Mouse (Mus musculus): Measurements from ENCODE around the gene Pde11a. TPM values are rescaled to one million over a fixed set of nuclear protein-coding genes. Genes with fewer than 3 reads are reported as not detected.
A peak's percentile ranks its signal among the peaks of the same experiment; 100 is the strongest.

The Pde11a gene
- polyA plus RNA-seq, 1 experiment from 2014 or later = 0.89 TPM

GRCm38 (mm10) chr2:76006194-76006593, 332.4 kb downstream of the Pde11a start:
- ATAC-seq (replicated peaks; ENCODE audit: low FRiP score, low read depth) = no peak
- Histone ChIP-seq H3K27me3 (ENCODE audit: insufficient read depth, low read length) (no peaks in the 10 kb centered on the region), H3K4me3 (replicated peaks; ENCODE audit: low read depth, low read length) (no peak overlapping the region), H3K4me2 (ENCODE audit: low read length) (no peak overlapping the region), H3K4me1 (replicated peaks; ENCODE audit: insufficient read depth, low read length) (no peaks in the 10 kb centered on the region), H3K9me3 (replicated peaks; ENCODE audit: low read length) (no peaks in the 10 kb centered on the region), H3K27ac (no peak overlapping the region), H3K9ac (ENCODE audit: low read depth, low read length) (no peak overlapping the region), H3K36me3 (ENCODE audit: insufficient read depth, low read length) (no peaks in the 10 kb centered on the region)
- no peak for DNase-seq (ENCODE audit: low spot score)
- WGBS = 24% methylated on average over 4 of the region's 4 CpGs
- TF ChIP-seq CTCF (IDR thresholded peaks at IDR 0.05; ENCODE audit: low read depth) = no peak

DNA sequence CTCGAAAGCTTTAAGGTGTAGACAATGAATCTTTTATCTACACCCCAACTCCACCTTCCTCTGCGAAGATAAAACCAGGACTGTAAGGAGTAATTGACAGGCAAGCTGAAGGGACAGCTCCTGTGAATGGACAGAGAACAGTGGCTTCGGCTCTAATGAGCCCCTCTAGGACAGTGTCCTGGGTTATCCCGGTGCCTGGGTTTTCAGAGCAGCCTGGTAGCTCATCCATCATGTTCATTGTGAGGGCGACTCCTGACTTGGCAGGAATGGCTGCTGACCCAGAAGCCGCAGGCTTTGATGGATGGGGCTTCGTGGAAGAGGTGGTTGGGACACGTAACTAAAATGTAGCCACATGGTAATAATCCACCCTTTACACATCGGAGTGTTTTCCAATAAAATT, 335.7 kb downstream of the Pde11a start:
- Histone ChIP-seq H3K27ac (no peak overlapping the region), H3K9me3 (replicated peaks; ENCODE audit: low read length) (no peaks in the 10 kb centered on the region), H3K27me3 (ENCODE audit: insufficient read depth, low read length) (no peaks in the 10 kb centered on the region), H3K4me2 (ENCODE audit: low read length) (no peak overlapping the region), H3K4me1 (replicated peaks; ENCODE audit: insufficient read depth, low read length) (peaks cover 9% of the 10 kb centered on the region; the same call in 1 of the 2 replicates), H3K4me3 (replicated peaks; ENCODE audit: low read depth, low read length) (no peak overlapping the region), H3K9ac (ENCODE audit: low read depth, low read length) (no peak overlapping the region), H3K36me3 (ENCODE audit: insufficient read depth, low read length) (no peaks in the 10 kb centered on the region)
- 47% methylated on average over 9 of the region's 9 CpGs for WGBS
- TF ChIP-seq CTCF (IDR thresholded peaks at IDR 0.05; ENCODE audit: low read depth) = no peak
- no peak for ATAC-seq (replicated peaks; ENCODE audit: low FRiP score, low read depth)
- no peak for DNase-seq (ENCODE audit: low spot score)

- WGBS = 44% methylated on average over 8 of the region's 8 CpGs
- H3K27ac ChIP-seq = no peak overlapping the region
- no peak overlapping the region for H3K4me2 ChIP-seq (ENCODE audit: low read length)
- TF ChIP-seq CTCF (IDR thresholded peaks at IDR 0.05; ENCODE audit: low read depth) = peak; percentile 78
- H3K36me3 ChIP-seq (ENCODE audit: insufficient read depth, low read length) = no peaks in the 10 kb centered on the region
- H3K4me3 ChIP-seq (replicated peaks; ENCODE audit: low read depth, low read length) = no peak overlapping the region
- ATAC-seq (replicated peaks; ENCODE audit: low FRiP score, low read depth) (no peak), DNase-seq (ENCODE audit: low spot score) (no peak)
- peaks cover 9% of the 10 kb centered on the region; the same call in 1 of the 2 replicates for H3K4me1 ChIP-seq (replicated peaks; ENCODE audit: insufficient read depth, low read length)
- no peak overlapping the region for H3K9ac ChIP-seq (ENCODE audit: low read depth, low read length)
- no peaks in the 10 kb centered on the region for H3K9me3 ChIP-seq (replicated peaks; ENCODE audit: low read length)
- no peaks in the 10 kb centered on the region for H3K27me3 ChIP-seq (ENCODE audit: insufficient read depth, low read length)
Observed at GRCm38 (mm10) chr2:76001392-76001791, 337.2 kb downstream of the Pde11a start.

DNA sequence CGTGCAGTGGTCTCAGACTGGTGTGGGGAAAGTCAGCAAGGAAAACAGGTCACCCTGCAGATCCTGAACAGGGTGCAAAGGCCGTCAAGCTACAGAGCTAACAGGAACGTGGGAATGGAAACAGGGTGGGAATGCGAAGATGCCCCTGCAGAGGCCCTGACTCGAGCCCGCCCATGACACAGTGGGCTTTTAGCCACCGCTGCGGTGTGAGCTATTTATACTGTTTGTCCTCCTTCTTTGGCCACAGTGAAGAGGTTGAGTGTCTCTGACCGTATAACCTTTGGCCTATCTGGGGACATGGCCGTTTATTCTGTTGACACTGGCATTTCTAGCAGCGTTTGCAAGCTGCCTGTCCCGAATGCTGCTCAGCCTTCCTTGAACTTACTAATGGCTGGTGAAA, 338.9 kb downstream of the Pde11a start:
- Histone ChIP-seq H3K36me3 (ENCODE audit: insufficient read depth, low read length) (no peaks in the 10 kb centered on the region), H3K27me3 (ENCODE audit: insufficient read depth, low read length) (no peaks in the 10 kb centered on the region), H3K9ac (ENCODE audit: low read depth, low read length) (no peak overlapping the region), H3K4me3 (replicated peaks; ENCODE audit: low read depth, low read length) (no peak overlapping the region), H3K4me1 (replicated peaks; ENCODE audit: insufficient read depth, low read length) (peaks cover 9% of the 10 kb centered on the region; the same call in 1 of the 2 replicates), H3K27ac (no peak overlapping the region), H3K9me3 (replicated peaks; ENCODE audit: low read length) (no peaks in the 10 kb centered on the region), H3K4me2 (ENCODE audit: low read length) (no peak overlapping the region)
- DNase-seq (ENCODE audit: low spot score) (no peak), ATAC-seq (replicated peaks; ENCODE audit: low FRiP score, low read depth) (no peak)
- no peak for TF ChIP-seq CTCF (IDR thresholded peaks at IDR 0.05; ENCODE audit: low read depth)
- WGBS = 25% methylated on average over 12 of the region's 12 CpGs

DNA sequence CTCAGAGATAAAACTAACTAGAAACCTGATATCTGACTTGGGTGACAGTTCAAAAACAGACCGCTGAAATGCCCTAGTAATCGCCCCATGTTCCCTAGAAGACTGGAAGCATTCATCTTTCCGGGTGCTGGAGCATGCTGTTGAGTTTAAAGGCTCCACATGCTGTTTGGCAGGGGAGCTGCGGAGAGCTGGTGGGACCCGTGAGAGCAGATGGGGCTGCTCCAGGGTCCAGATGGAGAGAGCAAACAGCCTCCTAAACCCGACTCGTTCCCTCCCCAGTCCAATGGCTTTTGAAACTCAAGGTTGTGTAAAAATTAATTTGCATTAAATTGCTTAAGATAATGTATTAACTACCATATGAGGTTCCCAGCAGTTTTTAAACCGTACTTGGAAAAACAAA, 339.9 kb downstream of the Pde11a start:
- DNase-seq (ENCODE audit: low spot score) (peak; percentile 46), ATAC-seq (replicated peaks; ENCODE audit: low FRiP score, low read depth) (0 out of 2 replicates have a peak, but pooled peaks have one; percentile 27)
- WGBS = 13% methylated on average over 8 of the region's 8 CpGs
- H3K9ac ChIP-seq (ENCODE audit: low read depth, low read length) = no peak overlapping the region
- no peak for TF ChIP-seq CTCF (IDR thresholded peaks at IDR 0.05; ENCODE audit: low read depth)
- no peaks in the 10 kb centered on the region for H3K36me3 ChIP-seq (ENCODE audit: insufficient read depth, low read length)
- H3K27me3 ChIP-seq (ENCODE audit: insufficient read depth, low read length) = no peaks in the 10 kb centered on the region
- H3K9me3 ChIP-seq (replicated peaks; ENCODE audit: low read length) = no peaks in the 10 kb centered on the region
- peak overlapping the region; percentile 60 for H3K27ac ChIP-seq
- no peak overlapping the region for H3K4me2 ChIP-seq (ENCODE audit: low read length)
- no peak overlapping the region for H3K4me3 ChIP-seq (replicated peaks; ENCODE audit: low read depth, low read length)
- peaks cover 9% of the 10 kb centered on the region; the same call in 1 of the 2 replicates for H3K4me1 ChIP-seq (replicated peaks; ENCODE audit: insufficient read depth, low read length)

DNA sequence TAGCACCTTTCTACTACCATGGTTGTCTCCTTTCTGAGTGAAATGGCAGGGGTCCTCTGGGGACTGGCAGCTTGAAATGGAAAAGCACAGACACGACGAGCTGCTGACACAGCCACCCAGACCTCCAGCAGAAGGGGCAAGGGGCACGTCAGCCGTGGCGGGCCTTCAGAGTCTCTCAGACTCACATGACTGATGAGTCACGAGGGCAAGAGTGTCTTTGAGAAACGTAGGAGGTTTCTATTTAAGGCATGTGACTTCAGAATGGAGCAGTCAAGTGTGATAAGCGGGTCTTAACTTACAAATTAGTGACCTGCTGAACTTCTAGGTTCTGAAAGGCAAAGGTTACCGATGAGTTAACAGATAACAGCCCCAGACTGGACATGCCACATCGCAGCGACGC, 340.8 kb downstream of the Pde11a start:
- Histone ChIP-seq H3K36me3 (ENCODE audit: insufficient read depth, low read length) (no peaks in the 10 kb centered on the region), H3K27me3 (ENCODE audit: insufficient read depth, low read length) (no peaks in the 10 kb centered on the region), H3K4me3 (replicated peaks; ENCODE audit: low read depth, low read length) (no peak overlapping the region), H3K27ac (no peak overlapping the region; the same call in 1 of the 2 replicates), H3K4me2 (ENCODE audit: low read length) (no peak overlapping the region), H3K9ac (ENCODE audit: low read depth, low read length) (no peak overlapping the region), H3K9me3 (replicated peaks; ENCODE audit: low read length) (no peaks in the 10 kb centered on the region), H3K4me1 (replicated peaks; ENCODE audit: insufficient read depth, low read length) (peaks cover 9% of the 10 kb centered on the region; the same call in 1 of the 2 replicates)
- WGBS = 20% methylated on average over 12 of the region's 12 CpGs
- peak; percentile 82 for ATAC-seq (replicated peaks; ENCODE audit: low FRiP score, low read depth)
- TF ChIP-seq CTCF (IDR thresholded peaks at IDR 0.05; ENCODE audit: low read depth) = no peak
- DNase-seq (ENCODE audit: low spot score) = no peak

- no peak for DNase-seq (ENCODE audit: low spot score)
- no peak for ATAC-seq (replicated peaks; ENCODE audit: low FRiP score, low read depth)
- WGBS = 95% methylated on average over 11 of the region's 11 CpGs
- Histone ChIP-seq H3K27ac (no peak overlapping the region), H3K9ac (ENCODE audit: low read depth, low read length) (no peak overlapping the region), H3K27me3 (ENCODE audit: insufficient read depth, low read length) (no peaks in the 10 kb centered on the region), H3K4me1 (replicated peaks; ENCODE audit: insufficient read depth, low read length) (peaks cover 9% of the 10 kb centered on the region), H3K36me3 (ENCODE audit: insufficient read depth, low read length) (no peaks in the 10 kb centered on the region), H3K4me3 (replicated peaks; ENCODE audit: low read depth, low read length) (no peak overlapping the region), H3K9me3 (replicated peaks; ENCODE audit: low read length) (no peaks in the 10 kb centered on the region), H3K4me2 (ENCODE audit: low read length) (no peak overlapping the region)
- TF ChIP-seq CTCF (IDR thresholded peaks at IDR 0.05; ENCODE audit: low read depth) = no peak
Observed at GRCm38 (mm10) chr2:75994841-75995240, 343.7 kb downstream of the Pde11a start.
